Mouse (Mus musculus) embryonic fibroblast, embryonic 13.5 days (primary cell): ENCODE data around the gene Gmip.

Source experiments
- CTCF ChIP-seq: IDR thresholded peaks from 2 replicates; pipeline ENCODE4 v1.5.1; 2011; ENCODE audit warnings: mild to moderate bottlenecking, control low read depth, low read length, moderate library complexity, borderline replicate concordance; ENCODE audit not compliant: insufficient read depth
- POLR2A ChIP-seq: IDR thresholded peaks from 2 replicates; pipeline ENCODE4 v1.6.1; 2011; ENCODE audit warnings: low read depth, mild to moderate bottlenecking, control low read depth, low read length, moderate library complexity

- TF ChIP-seq POLR2A (no peak), CTCF (no peak)
These were observed 59.3 kb downstream of the Gmip start for GRCm38 (mm10) chr8:69867696-69868326.
